Mouse (Mus musculus) liver, embryonic 16.5 days (tissue): ENCODE measurements around the gene Trmo. TPM values are rescaled to one million over a fixed set of nuclear protein-coding genes. Genes with fewer than 3 reads are reported as not detected.
A peak's percentile ranks its signal among the peaks of the same experiment; 100 is the strongest.

ENCODE experiments used
- ATAC-seq: fragments of 200-750 bp; cut with Nextera tagmentation; 2 replicates; pipeline ENCODE4 v1.8.0; 2017; ENCODE audit warnings: low read depth, mild to moderate bottlenecking, moderate number of reproducible peaks, moderate library complexity
- H3K27ac ChIP-seq: fragments of 300-500 bp; sonication (generic); 2 replicates; pipeline ENCODE4 v1.5.1; 2014; ENCODE audit warnings: mild to moderate bottlenecking, low read length
- H3K27me3 ChIP-seq: fragments of 300-500 bp; sonication (generic); 2 replicates; pipeline ENCODE4 v1.6.1; 2014; ENCODE audit warnings: low read depth, low read length, mixed read lengths; ENCODE audit not compliant: control insufficient read depth, insufficient read depth
- H3K36me3 ChIP-seq: fragments of 300-500 bp; sonication (generic); 2 replicates; pipeline ENCODE4 v1.6.1; 2014; ENCODE audit warnings: mild to moderate bottlenecking; ENCODE audit not compliant: control insufficient read depth, insufficient read depth
- H3K4me1 ChIP-seq: fragments of 300-500 bp; sonication (generic); 2 replicates; pipeline ENCODE4 v1.6.1; 2014; ENCODE audit warnings: low read depth, low read length, mixed read lengths; ENCODE audit not compliant: control insufficient read depth
- H3K4me2 ChIP-seq: fragments of 300-500 bp; sonication (generic); 2 replicates; pipeline ENCODE4 v1.6.1; 2014; ENCODE audit warnings: low read depth, low read length, mixed read lengths
- H3K4me3 ChIP-seq: fragments of 300-500 bp; sonication (generic); 2 replicates; pipeline ENCODE4 v1.5.1; 2014; ENCODE audit warnings: low read depth, mild to moderate bottlenecking, low read length
- H3K9ac ChIP-seq: fragments of 300-500 bp; sonication (generic); 2 replicates; pipeline ENCODE4 v1.6.1; 2014; ENCODE audit warnings: low read depth, low read length
- H3K9me3 ChIP-seq: fragments of 300-500 bp; sonication (generic); replicated peaks from 2 replicates; pipeline ENCODE4 v1.6.1; 2016; ENCODE audit warnings: low read length; ENCODE audit not compliant: control insufficient read depth
- WGBS: fragments of 180-500 bp; shearing (Covaris S2); extraction: QIAGEN DNeasy Blood & Tissue Kit; methylation state at CpG from one replicate; pipeline ENCODE4 v1.1.7; 2014; ENCODE audit not compliant: insufficient replicate concordance; 5-methylcytosine and 5-hydroxymethylcytosine counted together
- polyA plus RNA-seq: library from polyadenylated mRNA; unstranded; fragments of >200 nt; fragmentation: Nextera tagmentation; extraction: Ambion mirVana; gene quantifications from 2 replicates; pipeline ENCODE4 v1.2.1, GENCODE M21; 2015

Trmo gene
- polyA plus RNA-seq, 1 experiment from 2014 or later: 7.1 TPM

DNA sequence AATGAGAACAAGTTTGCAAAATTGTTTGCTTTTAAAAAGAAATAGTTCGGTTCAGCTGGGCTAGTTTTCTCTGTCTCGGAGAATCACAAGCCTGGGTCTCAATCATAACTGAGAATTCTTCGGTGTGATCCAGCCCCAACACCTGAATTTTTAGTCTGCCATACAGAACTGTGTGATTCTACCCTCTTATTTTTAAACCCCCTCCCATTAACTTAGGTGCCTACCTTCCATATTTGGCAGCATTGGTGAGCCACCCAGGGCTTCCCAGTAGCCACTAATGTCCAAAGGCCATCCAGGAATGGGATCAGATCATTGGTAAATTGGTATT lies 43.5 kb downstream of the Trmo start:
- Histone ChIP-seq H3K36me3 (no peaks in the 10 kb centered on the region), H3K4me3 (no peak overlapping the region), H3K27ac (no peak overlapping the region), H3K9me3 (no peaks in the 10 kb centered on the region), H3K4me1 (peaks cover 5% of the 10 kb centered on the region; the same call in 1 of the 2 replicates), H3K27me3 (peaks cover 99% of the 10 kb centered on the region), H3K9ac (no peak overlapping the region), H3K4me2 (no peak overlapping the region)
- 17% methylated on average over 3 of the region's 3 CpGs for WGBS
- ATAC-seq: no peak

DNA sequence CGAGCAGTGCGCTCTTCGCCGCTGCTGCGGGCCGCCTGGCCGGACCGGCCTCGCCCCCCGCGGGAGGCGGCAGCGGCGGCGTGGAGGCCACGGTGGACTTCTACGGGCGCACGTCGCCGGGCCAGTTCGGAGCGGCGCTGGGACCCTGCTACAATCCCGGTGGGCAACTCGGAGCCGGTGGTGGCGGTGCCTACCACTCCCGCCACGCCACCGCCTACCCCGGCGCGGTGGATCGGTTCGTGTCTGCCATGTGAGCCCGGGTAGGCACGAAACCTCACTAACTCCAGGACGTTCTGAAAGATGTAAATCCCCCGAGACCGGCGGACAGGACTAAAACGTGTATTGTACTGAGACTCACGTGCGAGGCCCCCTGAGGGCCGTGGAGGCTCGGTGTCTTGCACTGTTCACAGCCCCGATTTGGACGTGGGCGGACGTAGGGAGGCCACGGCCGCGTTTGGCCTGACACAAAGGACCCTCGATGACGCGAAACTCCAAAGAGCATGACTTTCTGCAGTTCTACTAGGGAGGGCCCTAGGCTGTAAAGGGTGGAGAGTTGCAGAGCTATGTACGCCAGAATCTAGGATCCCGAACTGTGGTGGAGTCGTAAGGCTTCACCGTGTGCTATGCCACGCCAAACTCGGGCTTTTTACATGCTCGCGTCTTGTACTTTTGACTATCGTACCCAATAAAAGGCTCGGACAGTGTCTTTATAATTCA lies 44.0 kb downstream of the Trmo start:
- H3K9ac ChIP-seq: no peak overlapping the region
- H3K4me3 ChIP-seq: peak overlapping the region; percentile 32
- ATAC-seq: no peak
- peaks cover 5% of the 10 kb centered on the region; the same call in 1 of the 2 replicates for H3K4me1 ChIP-seq
- H3K4me2 ChIP-seq: peak overlapping the region; percentile 38; the same call in 1 of the 2 replicates
- 5% methylated on average over 66 of the region's 67 CpGs for WGBS
- no peak overlapping the region for H3K27ac ChIP-seq
- H3K27me3 ChIP-seq: peaks cover 99% of the 10 kb centered on the region
- no peaks in the 10 kb centered on the region for H3K36me3 ChIP-seq
- no peaks in the 10 kb centered on the region for H3K9me3 ChIP-seq

- Histone ChIP-seq H3K4me3 (peak overlapping the region; percentile 32), H3K27me3 (peaks cover 100% of the 10 kb centered on the region), H3K4me1 (peaks cover 5% of the 10 kb centered on the region; the same call in 1 of the 2 replicates), H3K4me2 (peak overlapping the region; percentile 38), H3K27ac (no peak overlapping the region), H3K36me3 (no peaks in the 10 kb centered on the region), H3K9me3 (no peaks in the 10 kb centered on the region), H3K9ac (no peak overlapping the region)
- ATAC-seq: no peak
- WGBS: under 1% methylated on average over 51 of the region's 51 CpGs
Measured at GRCm38 (mm10) chr4:46344288-46344687, 44.9 kb downstream of the Trmo start.

DNA sequence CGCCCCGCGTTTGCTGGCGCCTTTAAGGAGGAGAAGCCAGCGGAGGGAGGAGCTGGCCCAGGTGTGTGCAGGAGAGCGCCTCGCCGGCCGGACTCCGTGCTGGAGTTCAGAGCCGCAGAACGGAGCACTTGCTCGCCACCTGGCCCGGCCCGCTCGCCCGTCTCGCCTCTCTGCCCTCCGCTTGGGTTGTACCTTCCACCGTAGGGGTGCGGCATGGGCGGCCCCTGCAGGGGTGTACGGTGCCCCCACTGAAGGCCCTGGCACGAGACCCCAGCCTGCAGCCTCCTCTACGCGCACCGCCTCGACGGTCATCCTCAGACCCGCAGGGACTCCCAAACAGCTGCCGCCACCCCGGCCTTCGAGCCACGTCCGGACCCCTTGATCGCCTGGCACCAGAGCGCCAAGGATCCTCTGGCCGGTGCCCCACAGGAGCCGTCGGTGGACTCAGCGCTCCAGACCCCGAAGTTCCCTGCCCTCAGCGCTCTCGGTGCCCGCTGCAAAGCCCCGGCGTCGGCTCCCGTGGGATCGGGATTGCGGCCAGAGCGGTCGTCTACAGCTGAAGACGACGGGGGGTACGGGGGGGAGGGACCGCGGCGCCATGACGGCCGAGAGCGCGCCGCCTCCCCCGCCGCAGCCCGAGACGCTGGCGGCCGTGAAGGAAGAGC lies 45.5 kb downstream of the Trmo start, which contains the start of gene Foxe1:
TSS of gene Foxe1 (plus strand) at position 14 of the 665 bp plus-strand sequence.
- H3K36me3 ChIP-seq: no peaks in the 10 kb centered on the region
- peaks cover 5% of the 10 kb centered on the region; the same call in 1 of the 2 replicates for H3K4me1 ChIP-seq
- 0 out of 2 replicates have a peak, but pooled peaks have one; percentile 9 for ATAC-seq
- H3K4me2 ChIP-seq: peak within 1 kb of the TSS; percentile 38
- peaks cover 100% of the 10 kb centered on the region for H3K27me3 ChIP-seq
- peak within 1 kb of the TSS; percentile 32 for H3K4me3 ChIP-seq
- no peak within 1 kb of the TSS for H3K9ac ChIP-seq
- no peak within 1 kb of the TSS for H3K27ac ChIP-seq
- WGBS: 5% methylated on average over 70 of the region's 70 CpGs
- H3K9me3 ChIP-seq: no peaks in the 10 kb centered on the region

DNA sequence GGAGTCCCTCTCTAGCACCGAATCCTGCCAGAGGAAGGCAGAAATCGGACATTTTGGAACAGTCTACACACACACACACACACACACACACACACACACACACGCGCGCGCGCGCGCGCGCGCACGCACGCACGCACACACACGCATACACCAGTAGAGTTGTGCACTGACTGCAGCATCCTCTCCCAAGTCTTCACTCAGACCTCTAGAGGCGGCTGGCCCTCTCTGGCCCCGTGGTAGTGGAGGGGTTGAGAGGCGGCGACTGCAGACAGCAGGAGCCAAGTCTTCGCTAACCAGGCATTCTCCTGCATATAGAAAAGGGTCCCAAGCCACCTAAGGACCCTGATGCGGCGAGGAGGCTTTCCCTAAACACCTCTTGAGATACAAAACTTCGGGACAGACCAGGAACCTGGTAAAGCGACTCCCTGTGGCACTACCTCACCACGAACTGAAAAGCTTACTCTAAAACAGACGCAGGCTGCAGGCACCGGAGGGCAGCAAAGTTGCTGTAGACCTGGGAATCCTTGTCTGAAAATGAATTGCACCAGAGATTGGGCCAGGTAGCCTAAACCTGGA lies 46.4 kb downstream of the Trmo start:
- no peaks in the 10 kb centered on the region for H3K9me3 ChIP-seq
- H3K27ac ChIP-seq: no peak overlapping the region
- no peak overlapping the region for H3K9ac ChIP-seq
- H3K4me3 ChIP-seq: no peak overlapping the region
- H3K4me2 ChIP-seq: no peak overlapping the region
- peaks cover 5% of the 10 kb centered on the region; the same call in 1 of the 2 replicates for H3K4me1 ChIP-seq
- 2% methylated on average over 28 of the region's 28 CpGs for WGBS
- H3K36me3 ChIP-seq: no peaks in the 10 kb centered on the region
- no peak for ATAC-seq
- peaks cover 100% of the 10 kb centered on the region for H3K27me3 ChIP-seq

GRCm38 (mm10) chr4:46341831-46342680 lies 47.2 kb downstream of the Trmo start:
- H3K4me3 ChIP-seq: no peak overlapping the region
- H3K9ac ChIP-seq: no peak overlapping the region
- 14% methylated on average over 22 of the region's 22 CpGs for WGBS
- no peaks in the 10 kb centered on the region for H3K36me3 ChIP-seq
- H3K27ac ChIP-seq: no peak overlapping the region
- peaks cover 100% of the 10 kb centered on the region for H3K27me3 ChIP-seq
- H3K4me1 ChIP-seq: peaks cover 5% of the 10 kb centered on the region; the same call in 1 of the 2 replicates
- H3K9me3 ChIP-seq: no peaks in the 10 kb centered on the region
- H3K4me2 ChIP-seq: no peak overlapping the region
- ATAC-seq: no peak

GRCm38 (mm10) chr4:46339584-46339983 lies 49.7 kb downstream of the Trmo start:
- Histone ChIP-seq H3K4me3 (no peak overlapping the region), H3K36me3 (no peaks in the 10 kb centered on the region), H3K4me2 (no peak overlapping the region), H3K27ac (no peak overlapping the region), H3K9ac (no peak overlapping the region), H3K9me3 (no peaks in the 10 kb centered on the region), H3K27me3 (peaks cover 84% of the 10 kb centered on the region), H3K4me1 (peaks cover 3% of the 10 kb centered on the region; the same call in 1 of the 2 replicates)
- no peak for ATAC-seq
- 2% methylated on average over 26 of the region's 26 CpGs for WGBS

GRCm38 (mm10) chr4:46339026-46339425 lies 50.2 kb downstream of the Trmo start:
- no peak overlapping the region for H3K4me2 ChIP-seq
- no peaks in the 10 kb centered on the region for H3K9me3 ChIP-seq
- no peak overlapping the region for H3K9ac ChIP-seq
- no peaks in the 10 kb centered on the region for H3K36me3 ChIP-seq
- H3K4me3 ChIP-seq: no peak overlapping the region
- WGBS: 17% methylated on average over 10 of the region's 10 CpGs
- no peaks in the 10 kb centered on the region; the same call in 1 of the 2 replicates for H3K4me1 ChIP-seq
- H3K27me3 ChIP-seq: peaks cover 79% of the 10 kb centered on the region
- H3K27ac ChIP-seq: no peak overlapping the region
- no peak for ATAC-seq
